In the genomic region with DNA sequence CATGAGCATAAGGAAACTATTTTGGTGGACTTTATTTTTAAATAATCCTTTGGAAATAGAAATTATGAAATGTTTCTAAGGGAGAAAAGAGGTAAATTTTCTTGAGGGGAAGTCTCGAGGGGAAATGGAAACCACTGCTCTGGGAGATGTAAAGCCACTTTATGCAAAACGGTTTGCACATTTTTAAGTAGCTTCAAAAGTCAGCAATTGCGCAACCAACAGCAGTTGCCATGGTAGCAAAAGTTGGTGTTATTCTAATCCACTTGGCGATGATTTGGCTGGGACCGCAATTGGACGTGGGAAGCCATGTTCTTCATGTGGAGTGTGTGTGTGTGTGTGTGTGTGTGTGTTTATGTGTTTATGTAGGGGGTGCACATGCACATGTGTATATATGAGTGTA, we compare ENCODE assay signal across 14 mouse cellular contexts. TPM values are rescaled to one million over a fixed set of nuclear protein-coding genes. Genes with fewer than 3 reads are reported as not detected.
DNase-seq lines count a peak whose midpoint lies in the region; ATAC-seq and TF ChIP-seq lines count a peak whose summit lies in the region.
"Had no signal": no experiment of that assay in that cellular context is flagged by ENCODE, and none has a peak within 500 bp of the region (broad histone marks: within the 10 kb centered on the region; RNA-seq: fewer than 3 reads in every experiment).

No protein-coding gene starts in this region.

- DNase-seq in adrenal gland, postnatal 10 days: peak; percentile 28
- no peak for DNase-seq in adrenal gland, postnatal 4 days (ENCODE audit: low spot score in 2 of 2)
- DNase-seq in right cerebral cortex, adult 18-20 months: peak; percentile 49
- no peak for DNase-seq in right cerebral cortex, postnatal 14 days
- DNase-seq in lung, postnatal 0 days (ENCODE audit: low spot score): peak; percentile 40
- DNase-seq in telencephalon, adult 2 months (ENCODE audit: low read depth, low spot score): peak; percentile 65
- DNase-seq in embryo, embryonic 9.5 days (ENCODE audit: extremely low spot score): no peak
- DNase-seq in cerebellum, adult 9-11 months: no peak
- DNase-seq: cerebellum, adult 11-12 months; kidney, adult 18-20 months; spleen, adult 18-20 months; thymus, postnatal 25 days had no signal

- whole genome bisulfite sequencing in lung, postnatal 0 days: 48% methylated on average over 6 of the region's 6 CpGs

- H3K36me3 ChIP-seq in lung, postnatal 0 days (ENCODE audit: insufficient read depth, low read length): no peaks in the 10 kb centered on the region
- H3K36me3 ChIP-seq: heart, embryonic 15.5 days had no signal

- no peak for ATAC-seq in lung, postnatal 0 days

- peaks cover 9% of the 10 kb centered on the region; the same call in 1 of the 2 replicates for H3K27me3 ChIP-seq in lung, postnatal 0 days (replicated peaks; ENCODE audit: insufficient read depth, low read length)

- H3K4me3 ChIP-seq in lung, postnatal 0 days (ENCODE audit: low read depth, low read length): no peak overlapping the region
- H3K4me3 ChIP-seq: heart, embryonic 15.5 days had no signal

- no peak for TF ChIP-seq EP300 in lung, postnatal 0 days (IDR thresholded peaks at IDR 0.05)

- H3K4me2 ChIP-seq in lung, postnatal 0 days (replicated peaks; ENCODE audit: low read depth, low read length): no peak overlapping the region
- H3K4me2 ChIP-seq: heart, embryonic 15.5 days had no signal

- TF ChIP-seq CTCF in lung, postnatal 0 days (IDR thresholded peaks at IDR 0.05): no peak

- H3K9ac ChIP-seq in lung, postnatal 0 days (replicated peaks; ENCODE audit: low read depth): no peak overlapping the region
- H3K9ac ChIP-seq: heart, embryonic 15.5 days had no signal

- no peak overlapping the region for H3K27ac ChIP-seq in lung, postnatal 0 days (ENCODE audit: low read length)
- H3K27ac ChIP-seq: heart, embryonic 15.5 days had no signal

- no peaks in the 10 kb centered on the region for H3K4me1 ChIP-seq in lung, postnatal 0 days (ENCODE audit: insufficient read depth, low read depth, low read length)

- H3K9me3 ChIP-seq in lung, postnatal 0 days (ENCODE audit: low read length): no peaks in the 10 kb centered on the region
- H3K9me3 ChIP-seq: heart, embryonic 15.5 days had no signal

RNA-seq across cellular contexts. Expression of gene Rasgrf1, which starts 37.6 kb away (rescaled TPM):
- total RNA-seq in adrenal gland, postnatal 10 days (2021): 1 to 10 TPM; 1.9 TPM
- 1 to 10 TPM; 1.3 to 1.7 TPM for total RNA-seq in adrenal gland, postnatal 4 days (2021)
- 0.88 and 1.1 TPM in 2 replicates for polyA plus RNA-seq in lung, postnatal 0 days (2015; fragmentation: Nextera tagmentation; extraction: Ambion mirVana)
- polyA plus RNA-seq: neural tube, embryonic 11.5 days had no signal

Comparison
In these comparisons a context has a peak if more than half of its experiments do, and no peak if none do; other contexts are left out.
1. DNase-seq: peak in adrenal gland, postnatal 10 days (single experiment), right cerebral cortex, adult 18-20 months (single experiment), lung, postnatal 0 days (single experiment) and telencephalon, adult 2 months (single experiment); none in adrenal gland, postnatal 4 days (0 of 2), right cerebral cortex, postnatal 14 days (single experiment), embryo, embryonic 9.5 days (single experiment) and cerebellum, adult 9-11 months (single experiment).